Mouse (Mus musculus): ENCODE measurements around the gene Serpine2. TPM values are rescaled to one million over a fixed set of nuclear protein-coding genes. Genes with fewer than 3 reads are reported as not detected.

The Serpine2 gene
- polyA plus RNA-seq, 1 experiment from 2014 or later: 91.7 TPM

DNA sequence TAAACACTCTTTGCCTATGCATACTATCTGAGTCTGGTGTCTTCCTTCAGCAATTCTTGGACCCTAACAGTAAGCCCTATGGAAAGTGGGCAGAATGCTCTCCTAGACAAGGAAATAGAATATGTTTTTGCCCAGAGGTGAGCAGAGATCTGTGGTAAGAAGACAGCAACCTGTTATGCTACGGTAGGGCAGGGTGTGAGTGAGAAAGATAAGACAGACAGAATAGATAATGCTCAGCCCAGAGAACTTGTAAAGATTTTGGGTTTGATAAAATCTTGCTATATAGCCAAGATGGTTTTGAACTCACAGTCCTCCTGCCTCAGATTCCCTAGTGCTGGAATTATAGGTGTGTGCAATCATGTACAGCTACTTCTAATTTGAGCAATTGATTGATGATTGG lies 96.5 kb downstream of the Serpine2 start:
- no peak overlapping the region for H3K4me3 ChIP-seq (ENCODE audit: low read depth, low read length)
- no peak overlapping the region for H3K27ac ChIP-seq (ENCODE audit: low read depth, low read length)
- H3K4me2 ChIP-seq (replicated peaks; ENCODE audit: low read depth, low read length): no peak overlapping the region
- WGBS: 94% methylated on average over 1 of the region's 1 CpGs
- H3K36me3 ChIP-seq (ENCODE audit: control insufficient read depth, insufficient read depth, low read length): no peaks in the 10 kb centered on the region
- H3K4me1 ChIP-seq (replicated peaks; ENCODE audit: control insufficient read depth, insufficient read depth, low read length): peaks cover 3% of the 10 kb centered on the region; the same call in 1 of the 2 replicates
- no peaks in the 10 kb centered on the region for H3K9me3 ChIP-seq (ENCODE audit: control insufficient read depth, low read length)
- no peak overlapping the region for H3K9ac ChIP-seq (ENCODE audit: low read depth, low read length)
- DNase-seq (ENCODE audit: low spot score) (no peak), ATAC-seq (ENCODE audit: low FRiP score) (no peak)
- no peaks in the 10 kb centered on the region for H3K27me3 ChIP-seq (ENCODE audit: control insufficient read depth, insufficient read depth, low read length)

DNA sequence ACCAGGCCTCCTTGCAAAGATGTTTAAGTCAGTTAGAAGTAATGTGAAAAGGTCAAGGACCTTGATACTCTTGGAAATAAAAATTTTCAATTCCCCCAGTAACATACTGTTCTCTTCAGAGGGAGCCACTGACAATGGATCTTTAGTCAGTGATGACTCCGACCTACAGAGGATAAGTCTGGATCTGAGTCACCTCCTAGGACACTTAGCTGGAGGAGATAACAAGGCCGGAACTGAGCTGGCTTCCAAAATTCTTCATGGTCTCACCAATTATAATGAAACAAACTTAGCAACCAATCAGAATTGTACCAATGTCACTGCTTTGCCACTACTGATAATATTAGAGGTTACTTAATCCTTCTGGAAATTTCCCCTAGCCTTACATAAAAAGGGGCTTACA lies 96.9 kb downstream of the Serpine2 start:
- H3K4me3 ChIP-seq (ENCODE audit: low read depth, low read length): no peak overlapping the region
- no peaks in the 10 kb centered on the region for H3K36me3 ChIP-seq (ENCODE audit: control insufficient read depth, insufficient read depth, low read length)
- H3K4me1 ChIP-seq (replicated peaks; ENCODE audit: control insufficient read depth, insufficient read depth, low read length): peaks cover 3% of the 10 kb centered on the region; the same call in 1 of the 2 replicates
- ATAC-seq (ENCODE audit: low FRiP score) (no peak), DNase-seq (ENCODE audit: low spot score) (no peak)
- no peak overlapping the region for H3K9ac ChIP-seq (ENCODE audit: low read depth, low read length)
- no peaks in the 10 kb centered on the region for H3K27me3 ChIP-seq (ENCODE audit: control insufficient read depth, insufficient read depth, low read length)
- H3K27ac ChIP-seq (ENCODE audit: low read depth, low read length): no peak overlapping the region
- 90% methylated on average over 2 of the region's 2 CpGs for WGBS
- no peak overlapping the region for H3K4me2 ChIP-seq (replicated peaks; ENCODE audit: low read depth, low read length)
- H3K9me3 ChIP-seq (ENCODE audit: control insufficient read depth, low read length): no peaks in the 10 kb centered on the region

DNA sequence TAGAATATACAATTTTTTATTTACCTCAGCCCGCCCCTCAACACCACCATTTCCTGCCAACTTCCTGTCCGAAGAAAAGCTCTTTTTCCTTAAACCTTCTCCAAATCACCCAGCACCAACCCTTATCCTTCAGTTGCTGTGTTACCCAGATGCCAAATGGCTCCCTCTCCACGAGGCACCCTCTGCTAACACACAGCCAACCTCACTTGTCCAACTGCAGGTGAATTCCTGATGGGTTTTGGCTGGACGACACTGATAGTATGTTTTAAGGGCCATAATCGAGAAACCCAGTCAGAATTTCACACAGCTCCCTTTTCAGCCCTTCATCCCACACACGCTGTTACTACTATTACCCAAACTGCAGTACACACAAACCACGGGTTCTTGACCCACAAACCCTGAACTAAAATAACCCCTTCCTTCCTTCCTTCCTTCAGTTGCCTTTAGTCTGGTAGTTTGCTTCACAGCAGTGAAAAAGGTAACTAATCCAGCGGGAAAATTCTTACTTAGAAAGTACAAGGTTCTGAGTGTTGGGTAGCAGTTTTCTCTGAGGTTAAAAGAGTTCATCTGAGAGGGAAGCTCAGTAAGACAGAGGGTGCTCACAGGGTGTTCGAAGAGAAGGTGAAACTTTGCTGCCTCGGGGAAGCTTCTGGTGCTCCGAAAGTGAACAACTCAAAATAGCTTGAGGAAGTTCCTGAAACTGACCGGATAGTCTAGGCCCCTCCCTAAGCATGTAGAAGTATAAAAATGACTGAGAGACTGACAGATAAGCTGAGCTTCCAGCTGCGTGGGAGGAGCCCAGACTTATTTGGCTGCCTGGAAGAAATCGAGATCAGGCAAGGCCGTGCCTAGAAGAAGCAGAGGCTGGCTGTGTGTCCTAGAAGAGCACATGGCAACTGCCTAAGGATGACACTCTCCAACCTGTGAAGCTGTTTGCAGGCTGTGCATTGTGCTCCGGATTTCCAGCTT lies 98.4 kb downstream of the Serpine2 start:
- no peaks in the 10 kb centered on the region for H3K9me3 ChIP-seq (ENCODE audit: control insufficient read depth, low read length)
- H3K27me3 ChIP-seq (ENCODE audit: control insufficient read depth, insufficient read depth, low read length): no peaks in the 10 kb centered on the region
- peaks cover 3% of the 10 kb centered on the region; the same call in 1 of the 2 replicates for H3K4me1 ChIP-seq (replicated peaks; ENCODE audit: control insufficient read depth, insufficient read depth, low read length)
- ATAC-seq (ENCODE audit: low FRiP score) (no peak), DNase-seq (ENCODE audit: low spot score) (peak; percentile 18)
- H3K9ac ChIP-seq (ENCODE audit: low read depth, low read length): no peak overlapping the region
- no peak overlapping the region for H3K27ac ChIP-seq (ENCODE audit: low read depth, low read length)
- H3K36me3 ChIP-seq (ENCODE audit: control insufficient read depth, insufficient read depth, low read length): no peaks in the 10 kb centered on the region
- peak overlapping the region; percentile 66 for H3K4me2 ChIP-seq (replicated peaks; ENCODE audit: low read depth, low read length)
- H3K4me3 ChIP-seq (ENCODE audit: low read depth, low read length): peak overlapping the region; percentile 83
- WGBS: 66% methylated on average over 16 of the region's 16 CpGs

DNA sequence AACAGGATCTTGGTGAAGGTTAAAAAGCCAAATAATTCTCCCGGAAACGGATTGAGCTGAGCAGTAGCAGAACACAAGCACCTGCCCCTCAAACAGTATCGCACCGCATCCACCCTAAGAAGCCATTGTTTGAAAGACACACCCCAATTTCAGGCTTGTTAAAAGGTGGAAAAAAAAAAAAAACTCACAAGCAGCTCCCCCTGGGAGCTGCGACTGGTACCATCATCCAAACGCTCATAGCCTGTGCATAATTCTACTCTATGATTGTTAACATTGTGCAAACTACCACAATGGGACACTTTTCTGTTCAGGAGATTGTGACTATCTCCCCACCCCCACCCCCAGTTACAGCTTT lies 99.1 kb downstream of the Serpine2 start:
- no peak; the same call in 1 of the 2 replicates for ATAC-seq (ENCODE audit: low FRiP score)
- H3K27ac ChIP-seq (ENCODE audit: low read depth, low read length): no peak overlapping the region
- peaks cover 3% of the 10 kb centered on the region; the same call in 1 of the 2 replicates for H3K4me1 ChIP-seq (replicated peaks; ENCODE audit: control insufficient read depth, insufficient read depth, low read length)

DNA sequence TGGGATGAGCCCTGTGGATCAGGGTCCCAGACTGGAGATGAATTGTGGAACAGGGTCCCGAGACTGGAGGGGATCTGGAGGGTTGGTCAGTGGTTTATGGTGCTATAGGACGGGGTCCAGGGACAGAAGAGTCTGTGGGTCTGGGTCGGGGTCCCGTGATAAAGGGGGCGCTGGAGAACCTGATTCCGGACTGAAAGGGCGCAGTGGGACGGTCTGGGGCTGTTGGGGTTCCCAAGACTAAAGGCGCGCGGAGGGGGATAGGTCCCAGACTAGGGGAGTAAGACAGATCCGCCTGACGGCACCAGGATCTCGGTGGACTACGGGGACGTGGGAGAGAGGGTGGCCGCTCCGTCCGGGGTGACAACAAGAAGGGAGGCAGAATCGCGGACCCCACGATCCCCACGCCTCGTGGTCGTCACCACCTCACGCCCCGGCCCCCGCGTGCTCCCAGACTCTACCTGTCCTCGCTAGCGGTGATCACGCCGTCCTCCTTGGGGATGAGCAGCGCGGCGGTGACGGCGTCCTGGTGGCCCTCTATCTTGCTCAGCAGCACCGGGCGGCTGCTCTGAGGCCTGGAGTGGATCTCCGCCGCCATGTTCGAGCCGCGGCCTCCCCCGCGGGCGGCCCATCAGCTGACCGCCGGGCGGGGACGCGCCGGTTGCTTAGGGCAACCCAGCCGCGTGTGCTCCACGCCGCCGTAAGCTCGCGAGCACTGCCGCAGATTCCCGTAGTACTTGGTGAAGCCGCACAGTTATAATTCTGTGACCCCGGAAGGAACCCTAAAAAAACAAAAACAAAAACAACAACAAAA lies 99.7 kb downstream of the Serpine2 start:
- no peaks in the 10 kb centered on the region for H3K27me3 ChIP-seq (ENCODE audit: control insufficient read depth, insufficient read depth, low read length)
- ATAC-seq (ENCODE audit: low FRiP score): peak; percentile 97
- peak; percentile 92 for DNase-seq (ENCODE audit: low spot score)
- peak overlapping the region; percentile 66 for H3K4me2 ChIP-seq (replicated peaks; ENCODE audit: low read depth, low read length)
- H3K27ac ChIP-seq (ENCODE audit: low read depth, low read length): no peak overlapping the region
- WGBS: under 1% methylated on average over 62 of the region's 65 CpGs
- H3K4me1 ChIP-seq (replicated peaks; ENCODE audit: control insufficient read depth, insufficient read depth, low read length): peaks cover 3% of the 10 kb centered on the region; the same call in 1 of the 2 replicates
- H3K4me3 ChIP-seq (ENCODE audit: low read depth, low read length): peak overlapping the region; percentile 83
- H3K36me3 ChIP-seq (ENCODE audit: control insufficient read depth, insufficient read depth, low read length): no peaks in the 10 kb centered on the region
- no peaks in the 10 kb centered on the region for H3K9me3 ChIP-seq (ENCODE audit: control insufficient read depth, low read length)
- H3K9ac ChIP-seq (ENCODE audit: low read depth, low read length): peak overlapping the region; percentile 85

More for the DNA sequence above, 99.1 kb downstream of the Serpine2 start:
- Histone ChIP-seq H3K4me2 (replicated peaks; ENCODE audit: low read depth, low read length) (peak overlapping the region; percentile 66), H3K27me3 (ENCODE audit: control insufficient read depth, insufficient read depth, low read length) (no peaks in the 10 kb centered on the region), H3K9me3 (ENCODE audit: control insufficient read depth, low read length) (no peaks in the 10 kb centered on the region), H3K36me3 (ENCODE audit: control insufficient read depth, insufficient read depth, low read length) (no peaks in the 10 kb centered on the region), H3K4me3 (ENCODE audit: low read depth, low read length) (peak overlapping the region; percentile 83), H3K9ac (ENCODE audit: low read depth, low read length) (peak overlapping the region; percentile 59)
- no peak for DNase-seq (ENCODE audit: low spot score)
- 2% methylated on average over 6 of the region's 6 CpGs for WGBS

DNA sequence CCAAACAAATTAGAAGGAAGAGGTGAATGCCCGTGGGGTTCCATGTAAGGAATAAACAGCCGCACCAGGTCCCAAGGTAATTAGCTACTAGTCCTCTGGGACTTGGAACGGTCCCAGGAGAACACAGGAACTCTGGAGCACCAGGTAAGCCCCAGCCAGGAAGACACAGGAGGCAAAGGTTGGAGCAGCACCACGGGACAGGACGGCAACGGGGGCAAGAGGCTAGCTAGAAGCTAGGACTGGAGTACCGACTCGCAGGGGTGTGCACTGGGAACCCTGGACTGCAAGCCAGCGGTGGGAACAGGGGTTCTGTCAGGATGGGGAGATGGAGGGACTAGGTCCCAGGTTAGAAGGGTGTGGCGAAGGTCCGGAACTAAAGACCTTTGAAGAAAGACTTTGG lies 100.3 kb downstream of the Serpine2 start:
- WGBS: 14% methylated on average over 11 of the region's 11 CpGs
- Histone ChIP-seq H3K36me3 (ENCODE audit: control insufficient read depth, insufficient read depth, low read length) (no peaks in the 10 kb centered on the region), H3K4me2 (replicated peaks; ENCODE audit: low read depth, low read length) (peak overlapping the region; percentile 66), H3K4me1 (replicated peaks; ENCODE audit: control insufficient read depth, insufficient read depth, low read length) (peaks cover 3% of the 10 kb centered on the region; the same call in 1 of the 2 replicates), H3K27me3 (ENCODE audit: control insufficient read depth, insufficient read depth, low read length) (no peaks in the 10 kb centered on the region), H3K9ac (ENCODE audit: low read depth, low read length) (peak overlapping the region; percentile 85), H3K27ac (ENCODE audit: low read depth, low read length) (no peak overlapping the region), H3K9me3 (ENCODE audit: control insufficient read depth, low read length) (no peaks in the 10 kb centered on the region), H3K4me3 (ENCODE audit: low read depth, low read length) (peak overlapping the region; percentile 83)
- no peak for DNase-seq (ENCODE audit: low spot score)
- ATAC-seq (ENCODE audit: low FRiP score): no peak; the same call in 1 of the 2 replicates

DNA sequence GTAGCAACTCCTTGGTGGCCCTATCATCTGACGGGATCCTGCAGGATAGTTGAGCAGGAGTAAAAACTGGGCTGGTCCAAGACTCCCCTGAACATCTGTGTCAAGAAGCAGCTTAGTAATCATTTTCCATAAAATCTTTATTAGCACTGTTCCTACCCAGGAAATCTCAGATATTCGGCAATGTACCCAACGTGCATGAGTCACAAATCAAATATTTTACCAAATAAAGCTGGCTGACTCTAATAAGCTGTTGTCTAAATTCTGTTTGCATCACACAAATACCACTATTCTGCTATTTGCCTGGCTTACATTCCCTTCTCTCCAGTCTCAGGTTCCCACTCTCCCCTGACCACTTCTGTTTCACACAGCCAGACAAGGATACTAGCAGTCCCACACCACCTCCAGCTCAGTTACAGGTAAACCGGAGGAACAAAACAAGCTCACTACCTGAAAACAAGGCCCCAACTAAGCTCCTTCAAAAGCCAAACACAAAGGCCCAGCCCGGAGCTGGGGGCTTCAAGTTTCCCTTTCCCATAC lies 101.5 kb downstream of the Serpine2 start:
- ATAC-seq (ENCODE audit: low FRiP score): no peak
- no peak overlapping the region for H3K27ac ChIP-seq (ENCODE audit: low read depth, low read length)
- no peaks in the 10 kb centered on the region for H3K27me3 ChIP-seq (ENCODE audit: control insufficient read depth, insufficient read depth, low read length)
- H3K4me2 ChIP-seq (replicated peaks; ENCODE audit: low read depth, low read length): no peak overlapping the region
- no peaks in the 10 kb centered on the region for H3K36me3 ChIP-seq (ENCODE audit: control insufficient read depth, insufficient read depth, low read length)
- WGBS: 82% methylated on average over 5 of the region's 5 CpGs
- DNase-seq (ENCODE audit: low spot score): peak; percentile 1
- no peak overlapping the region for H3K4me3 ChIP-seq (ENCODE audit: low read depth, low read length)
- H3K4me1 ChIP-seq (replicated peaks; ENCODE audit: control insufficient read depth, insufficient read depth, low read length): peaks cover 3% of the 10 kb centered on the region; the same call in 1 of the 2 replicates
- H3K9me3 ChIP-seq (ENCODE audit: control insufficient read depth, low read length): no peaks in the 10 kb centered on the region
- H3K9ac ChIP-seq (ENCODE audit: low read depth, low read length): no peak overlapping the region

DNA sequence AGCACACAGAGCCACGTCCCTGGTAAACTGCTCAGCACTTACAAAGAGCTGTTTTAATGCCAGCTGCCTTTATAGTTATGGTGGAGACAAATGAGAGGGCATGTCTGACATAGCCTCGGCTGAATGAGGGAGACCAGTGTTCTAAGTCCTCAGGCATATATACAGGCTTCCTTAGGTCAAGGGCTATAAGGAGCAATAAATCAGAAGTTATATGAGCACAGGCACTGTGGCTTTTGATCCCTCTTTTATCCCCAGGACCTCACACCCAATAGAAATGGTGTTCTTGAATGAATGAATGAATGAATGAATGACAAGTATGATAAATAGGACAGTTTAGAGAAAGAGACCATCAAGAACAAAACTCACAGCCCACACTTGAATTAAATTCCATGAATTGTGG lies 102.0 kb downstream of the Serpine2 start:
- H3K9ac ChIP-seq (ENCODE audit: low read depth, low read length): no peak overlapping the region
- WGBS: 49% methylated on average over 2 of the region's 2 CpGs
- ATAC-seq (ENCODE audit: low FRiP score) (no peak), DNase-seq (ENCODE audit: low spot score) (no peak)
- H3K4me1 ChIP-seq (replicated peaks; ENCODE audit: control insufficient read depth, insufficient read depth, low read length): peaks cover 3% of the 10 kb centered on the region; the same call in 1 of the 2 replicates
- H3K9me3 ChIP-seq (ENCODE audit: control insufficient read depth, low read length): no peaks in the 10 kb centered on the region
- H3K27ac ChIP-seq (ENCODE audit: low read depth, low read length): no peak overlapping the region
- no peak overlapping the region for H3K4me3 ChIP-seq (ENCODE audit: low read depth, low read length)
- no peaks in the 10 kb centered on the region for H3K36me3 ChIP-seq (ENCODE audit: control insufficient read depth, insufficient read depth, low read length)
- no peaks in the 10 kb centered on the region for H3K27me3 ChIP-seq (ENCODE audit: control insufficient read depth, insufficient read depth, low read length)
- H3K4me2 ChIP-seq (replicated peaks; ENCODE audit: low read depth, low read length): no peak overlapping the region
